Mouse (Mus musculus) megakaryocyte, embryonic 14.5 days (primary cell): ENCODE measurements around the gene Vezt.

Source experiments
- FLI1 ChIP-seq: IDR thresholded peaks from 2 replicates; pipeline ENCODE4 v1.6.1; 2012; ENCODE audit warnings: low read length, inconsistent platforms, mixed read lengths
- GATA1 ChIP-seq: IDR thresholded peaks from 3 replicates; pipeline ENCODE4 v1.6.1; 2012; ENCODE audit warnings: mixed read lengths, low read length, inconsistent platforms, borderline replicate concordance

DNA sequence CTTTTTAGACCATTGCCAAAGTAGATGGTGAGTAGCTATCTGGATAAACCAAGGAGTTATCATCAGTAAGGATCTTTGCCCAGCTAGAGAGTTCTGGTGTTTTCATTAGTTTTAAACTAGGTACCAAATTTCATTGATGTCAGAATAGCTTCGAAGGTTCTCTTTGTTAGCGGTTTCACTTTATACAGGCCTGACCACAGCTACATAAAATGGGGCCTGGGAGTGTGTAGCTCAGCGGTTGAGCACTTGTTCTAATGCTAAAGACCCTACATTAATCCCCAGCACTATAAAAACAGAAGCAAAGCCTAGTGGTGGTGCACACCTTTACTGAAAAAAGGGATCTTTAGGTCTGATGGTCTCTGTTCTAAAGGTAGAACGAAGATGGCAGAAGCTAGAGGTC lies 145.1 kb downstream of the Vezt start:
- TF ChIP-seq GATA1 (no peak), FLI1 (no peak)
